Mouse (Mus musculus): ENCODE results near the gene Gm9117.
"Not testable (repeated sequence)": the region's sequence is repeated elsewhere in the genome, so short reads cannot be mapped to it uniquely, and the experiment has no call there.

Gene Gm9117

GRCm38 (mm10) chr3:93943443-93943842 is at the start of gene Gm9117:
Gene Gm9117, minus strand, starts transcription at chr3:93943543.
- not testable (repeated sequence) for DNase-seq

- not testable (repeated sequence) for DNase-seq
Observed at GRCm38 (mm10) chr3:93968938-93969337, 25.6 kb upstream of the Gm9117 start.

DNA sequence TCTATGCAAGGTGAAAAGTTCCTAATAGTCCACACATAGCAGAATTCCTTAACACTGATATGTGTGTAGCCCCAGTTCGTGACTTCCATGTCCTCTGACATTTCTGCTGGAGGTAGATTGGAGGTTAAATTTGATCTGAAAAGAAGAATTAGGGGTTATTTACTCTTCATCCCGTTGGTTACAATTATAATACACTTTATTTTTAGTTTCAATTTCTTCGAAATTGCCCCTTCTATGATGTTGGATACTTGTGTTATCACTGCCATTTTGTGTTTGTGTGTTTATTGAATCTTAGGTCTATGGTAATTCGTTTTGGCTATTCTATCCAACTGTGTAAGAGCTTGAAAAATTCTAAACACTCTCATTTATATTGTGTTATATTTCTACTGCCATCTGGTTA is 17.9 kb upstream of the Gm9117 start, which contains the start of gene Tdpoz5:
Gene Tdpoz5, minus strand, starts transcription at position 101 of the 400 bp plus-strand sequence.
- not testable (repeated sequence) for DNase-seq

GRCm38 (mm10) chr3:93938386-93938785 is 5.0 kb downstream of the Gm9117 start:
- not testable (repeated sequence) for DNase-seq

Data from cerebellum, postnatal 36 days (tissue).